Mouse (Mus musculus): ENCODE measurements at regions not wholly inside any gene's neighbourhood (a gene's known extent, or its start where the extent isn't known, plus 50 kb on each side); places are given as distances from the start of the nearest gene placed in this dataset.

GRCm38 (mm10) chr16:76530886-76531285 is 157.3 kb upstream of the Nrip1 start:
- Histone ChIP-seq H3K4me3 (ENCODE audit: low read length) (no peak overlapping the region), H3K9ac (ENCODE audit: low read length) (no peak overlapping the region), H3K36me3 (ENCODE audit: control insufficient read depth, insufficient read depth, low read length) (no peaks in the 10 kb centered on the region), H3K27me3 (ENCODE audit: control insufficient read depth, insufficient read depth, low read depth, low read length) (no peaks in the 10 kb centered on the region), H3K4me2 (ENCODE audit: low read depth, low read length) (no peak overlapping the region), H3K4me1 (replicated peaks; ENCODE audit: control insufficient read depth, insufficient read depth, low read length) (0 out of 2 replicates have a peak, but pooled peaks cover 2% of the 10 kb centered on the region), H3K27ac (ENCODE audit: low read length) (no peak overlapping the region), H3K9me3 (ENCODE audit: control insufficient read depth, low read length) (no peaks in the 10 kb centered on the region)
- ATAC-seq (ENCODE audit: low read depth): no peak
- 93% methylated on average over 3 of the region's 3 CpGs for WGBS

- Histone ChIP-seq H3K4me3 (ENCODE audit: low read length) (no peak overlapping the region), H3K27ac (ENCODE audit: low read length) (no peak overlapping the region), H3K27me3 (ENCODE audit: control insufficient read depth, insufficient read depth, low read depth, low read length) (no peaks in the 10 kb centered on the region), H3K36me3 (ENCODE audit: control insufficient read depth, insufficient read depth, low read length) (no peaks in the 10 kb centered on the region), H3K9ac (ENCODE audit: low read length) (no peak overlapping the region), H3K4me1 (replicated peaks; ENCODE audit: control insufficient read depth, insufficient read depth, low read length) (0 out of 2 replicates have a peak, but pooled peaks cover 2% of the 10 kb centered on the region), H3K9me3 (ENCODE audit: control insufficient read depth, low read length) (no peaks in the 10 kb centered on the region), H3K4me2 (ENCODE audit: low read depth, low read length) (no peak overlapping the region)
- no peak for ATAC-seq (ENCODE audit: low read depth)
- 84% methylated on average over 4 of the region's 4 CpGs for WGBS
These were observed 156.0 kb upstream of the Nrip1 start for GRCm38 (mm10) chr16:76529613-76530012.

GRCm38 (mm10) chr16:76527106-76527949 is 153.7 kb upstream of the Nrip1 start:
- Histone ChIP-seq H3K27ac (ENCODE audit: low read length) (no peak overlapping the region), H3K9ac (ENCODE audit: low read length) (no peak overlapping the region), H3K4me2 (ENCODE audit: low read depth, low read length) (no peak overlapping the region), H3K4me1 (replicated peaks; ENCODE audit: control insufficient read depth, insufficient read depth, low read length) (0 out of 2 replicates have a peak, but pooled peaks cover 2% of the 10 kb centered on the region), H3K9me3 (ENCODE audit: control insufficient read depth, low read length) (no peaks in the 10 kb centered on the region), H3K36me3 (ENCODE audit: control insufficient read depth, insufficient read depth, low read length) (no peaks in the 10 kb centered on the region), H3K27me3 (ENCODE audit: control insufficient read depth, insufficient read depth, low read depth, low read length) (no peaks in the 10 kb centered on the region), H3K4me3 (ENCODE audit: low read length) (no peak overlapping the region)
- ATAC-seq (ENCODE audit: low read depth): no peak
- 79% methylated on average over 6 of the region's 6 CpGs for WGBS

GRCm38 (mm10) chr16:76525563-76525962 is 151.9 kb upstream of the Nrip1 start:
- Histone ChIP-seq H3K27me3 (ENCODE audit: control insufficient read depth, insufficient read depth, low read depth, low read length) (no peaks in the 10 kb centered on the region), H3K9me3 (ENCODE audit: control insufficient read depth, low read length) (no peaks in the 10 kb centered on the region), H3K27ac (ENCODE audit: low read length) (no peak overlapping the region), H3K4me3 (ENCODE audit: low read length) (no peak overlapping the region), H3K9ac (ENCODE audit: low read length) (no peak overlapping the region), H3K4me2 (ENCODE audit: low read depth, low read length) (no peak overlapping the region), H3K4me1 (replicated peaks; ENCODE audit: control insufficient read depth, insufficient read depth, low read length) (no peaks in the 10 kb centered on the region), H3K36me3 (ENCODE audit: control insufficient read depth, insufficient read depth, low read length) (no peaks in the 10 kb centered on the region)
- WGBS: 76% methylated on average over 5 of the region's 5 CpGs
- no peak for ATAC-seq (ENCODE audit: low read depth)

GRCm38 (mm10) chr16:76524921-76525320 is 151.3 kb upstream of the Nrip1 start:
- 77% methylated on average over 4 of the region's 4 CpGs for WGBS
- no peaks in the 10 kb centered on the region for H3K36me3 ChIP-seq (ENCODE audit: control insufficient read depth, insufficient read depth, low read length)
- no peak overlapping the region for H3K9ac ChIP-seq (ENCODE audit: low read length)
- H3K27me3 ChIP-seq (ENCODE audit: control insufficient read depth, insufficient read depth, low read depth, low read length): no peaks in the 10 kb centered on the region
- H3K27ac ChIP-seq (ENCODE audit: low read length): no peak overlapping the region
- no peak overlapping the region for H3K4me2 ChIP-seq (ENCODE audit: low read depth, low read length)
- no peak overlapping the region for H3K4me3 ChIP-seq (ENCODE audit: low read length)
- no peaks in the 10 kb centered on the region for H3K4me1 ChIP-seq (replicated peaks; ENCODE audit: control insufficient read depth, insufficient read depth, low read length)
- ATAC-seq (ENCODE audit: low read depth): no peak
- H3K9me3 ChIP-seq (ENCODE audit: control insufficient read depth, low read length): no peaks in the 10 kb centered on the region

- no peak for ATAC-seq (ENCODE audit: low read depth)
These were observed 147.5 kb upstream of the Nrip1 start for GRCm38 (mm10) chr16:76521142-76521541.

GRCm38 (mm10) chr16:76520643-76520993 is 147.0 kb upstream of the Nrip1 start:
- Histone ChIP-seq H3K9ac (ENCODE audit: low read length) (no peak overlapping the region), H3K27ac (ENCODE audit: low read length) (no peak overlapping the region), H3K36me3 (ENCODE audit: control insufficient read depth, insufficient read depth, low read length) (no peaks in the 10 kb centered on the region), H3K27me3 (ENCODE audit: control insufficient read depth, insufficient read depth, low read depth, low read length) (no peaks in the 10 kb centered on the region), H3K4me1 (replicated peaks; ENCODE audit: control insufficient read depth, insufficient read depth, low read length) (no peaks in the 10 kb centered on the region), H3K4me3 (ENCODE audit: low read length) (no peak overlapping the region), H3K9me3 (ENCODE audit: control insufficient read depth, low read length) (no peaks in the 10 kb centered on the region), H3K4me2 (ENCODE audit: low read depth, low read length) (no peak overlapping the region)
- WGBS: 71% methylated on average over 3 of the region's 3 CpGs
- no peak for ATAC-seq (ENCODE audit: low read depth)

More at GRCm38 (mm10) chr16:76521142-76521541, 147.5 kb upstream of the Nrip1 start:
- Histone ChIP-seq H3K36me3 (ENCODE audit: control insufficient read depth, insufficient read depth, low read length) (no peaks in the 10 kb centered on the region), H3K4me3 (ENCODE audit: low read length) (no peak overlapping the region), H3K9ac (ENCODE audit: low read length) (no peak overlapping the region), H3K27me3 (ENCODE audit: control insufficient read depth, insufficient read depth, low read depth, low read length) (no peaks in the 10 kb centered on the region), H3K4me1 (replicated peaks; ENCODE audit: control insufficient read depth, insufficient read depth, low read length) (no peaks in the 10 kb centered on the region), H3K4me2 (ENCODE audit: low read depth, low read length) (no peak overlapping the region), H3K9me3 (ENCODE audit: control insufficient read depth, low read length) (no peaks in the 10 kb centered on the region), H3K27ac (ENCODE audit: low read length) (no peak overlapping the region)
- WGBS: 90% methylated on average over 6 of the region's 6 CpGs

- Histone ChIP-seq H3K9ac (ENCODE audit: low read length) (no peak overlapping the region), H3K27ac (ENCODE audit: low read length) (no peak overlapping the region), H3K4me2 (ENCODE audit: low read depth, low read length) (no peak overlapping the region), H3K36me3 (ENCODE audit: control insufficient read depth, insufficient read depth, low read length) (no peaks in the 10 kb centered on the region), H3K27me3 (ENCODE audit: control insufficient read depth, insufficient read depth, low read depth, low read length) (no peaks in the 10 kb centered on the region), H3K4me1 (replicated peaks; ENCODE audit: control insufficient read depth, insufficient read depth, low read length) (no peaks in the 10 kb centered on the region), H3K9me3 (ENCODE audit: control insufficient read depth, low read length) (no peaks in the 10 kb centered on the region), H3K4me3 (ENCODE audit: low read length) (no peak overlapping the region)
- WGBS: 74% methylated on average over 10 of the region's 10 CpGs
- no peak for ATAC-seq (ENCODE audit: low read depth)
These were observed 146.4 kb upstream of the Nrip1 start for GRCm38 (mm10) chr16:76519911-76520642.

GRCm38 (mm10) chr16:76510861-76511260 is 137.2 kb upstream of the Nrip1 start:
- Histone ChIP-seq H3K27ac (ENCODE audit: low read length) (no peak overlapping the region), H3K4me2 (ENCODE audit: low read depth, low read length) (peak overlapping the region; percentile 37), H3K9me3 (ENCODE audit: control insufficient read depth, low read length) (no peaks in the 10 kb centered on the region), H3K9ac (ENCODE audit: low read length) (no peak overlapping the region), H3K27me3 (ENCODE audit: control insufficient read depth, insufficient read depth, low read depth, low read length) (no peaks in the 10 kb centered on the region), H3K4me1 (replicated peaks; ENCODE audit: control insufficient read depth, insufficient read depth, low read length) (no peaks in the 10 kb centered on the region; the same call in 1 of the 2 replicates), H3K36me3 (ENCODE audit: control insufficient read depth, insufficient read depth, low read length) (no peaks in the 10 kb centered on the region), H3K4me3 (ENCODE audit: low read length) (0 out of 2 replicates have a peak overlapping the region, but pooled peaks have one; percentile 3)
- 0 out of 2 replicates have a peak, but pooled peaks have one; percentile 38 for ATAC-seq (ENCODE audit: low read depth)
- WGBS: 34% methylated on average over 8 of the region's 8 CpGs

All from lung, embryonic 16.5 days (tissue).